Mouse (Mus musculus): ENCODE data around the gene Padi1. TPM values are rescaled to one million over a fixed set of nuclear protein-coding genes. Genes with fewer than 3 reads are reported as not detected.

Gene Padi1
- total and polyA plus RNA-seq, 2 experiments: not detected

DNA sequence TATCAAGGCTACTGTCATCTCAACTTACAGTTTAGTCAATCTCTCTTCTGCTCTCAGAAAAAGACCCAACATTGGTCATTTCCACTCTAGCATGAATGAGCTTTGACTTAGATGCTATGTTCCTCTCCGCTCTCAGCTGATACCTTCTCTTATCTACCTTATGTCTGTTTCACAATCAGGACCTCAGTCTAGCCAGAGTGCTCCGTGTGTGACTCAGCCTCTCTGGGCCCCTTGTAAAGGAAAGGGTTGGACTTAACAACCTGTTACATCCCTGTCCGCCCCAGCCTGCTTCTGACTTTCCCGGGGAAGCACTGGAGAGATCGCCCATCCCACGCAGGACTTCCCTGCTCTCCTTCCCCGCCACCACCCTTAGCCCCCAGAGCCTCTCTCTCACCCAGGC, 53.0 kb downstream of the Padi1 start:
- no peak for TF ChIP-seq POLR2A (IDR thresholded peaks at IDR 0.05; ENCODE audit: extremely low read depth, insufficient read depth, low read length)
- TF ChIP-seq CTCF (IDR thresholded peaks at IDR 0.05; ENCODE audit: low read depth, low read length): no peak
- no peak for DNase-seq (ENCODE audit: extremely low read depth, low read depth, low spot score)
- Histone ChIP-seq H3K79me2 (ENCODE audit: control insufficient read depth, insufficient read depth, low read length) (no peaks in the 10 kb centered on the region), H3K4me1 (ENCODE audit: control insufficient read depth, insufficient read depth, low read length) (no peaks in the 10 kb centered on the region), H3K36me3 (ENCODE audit: control insufficient read depth, insufficient read depth, low read length) (no peaks in the 10 kb centered on the region), H3K27ac (replicated peaks; ENCODE audit: insufficient read depth, low read depth, low read length) (no peak overlapping the region), H3K4me3 (ENCODE audit: insufficient read depth, low read depth, low read length) (no peak overlapping the region), H3K27me3 (ENCODE audit: control insufficient read depth, insufficient read depth, low read length) (no peaks in the 10 kb centered on the region), H3K9ac (ENCODE audit: low read depth, low read length) (no peak overlapping the region)
- 81% methylated on average over 7 of the region's 7 CpGs for WGBS

DNA sequence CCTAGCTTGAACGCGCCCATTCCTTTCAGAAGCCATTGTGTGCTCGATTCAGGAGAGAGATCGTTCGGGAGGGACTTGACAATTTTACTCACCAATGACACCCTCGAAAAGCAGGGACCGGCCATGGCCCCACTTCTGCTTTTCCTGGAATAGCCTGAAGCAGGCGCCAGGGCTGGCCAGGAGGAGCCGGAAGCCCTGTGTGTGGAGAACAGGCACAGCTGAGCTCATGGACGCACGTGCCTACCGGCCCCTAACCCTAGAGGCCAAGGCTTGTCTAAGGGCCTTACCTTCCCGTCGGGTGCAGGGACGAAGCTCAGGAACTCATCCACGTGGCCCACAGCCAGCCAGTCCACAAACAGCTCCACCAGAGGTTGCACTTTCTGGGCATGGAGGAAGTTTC, 54.5 kb downstream of the Padi1 start:
- 80% methylated on average over 16 of the region's 16 CpGs for WGBS
- TF ChIP-seq POLR2A (IDR thresholded peaks at IDR 0.05; ENCODE audit: extremely low read depth, insufficient read depth, low read length) (no peak), CTCF (IDR thresholded peaks at IDR 0.05; ENCODE audit: low read depth, low read length) (no peak)
- no peak overlapping the region for H3K9ac ChIP-seq (ENCODE audit: low read depth, low read length)

DNA sequence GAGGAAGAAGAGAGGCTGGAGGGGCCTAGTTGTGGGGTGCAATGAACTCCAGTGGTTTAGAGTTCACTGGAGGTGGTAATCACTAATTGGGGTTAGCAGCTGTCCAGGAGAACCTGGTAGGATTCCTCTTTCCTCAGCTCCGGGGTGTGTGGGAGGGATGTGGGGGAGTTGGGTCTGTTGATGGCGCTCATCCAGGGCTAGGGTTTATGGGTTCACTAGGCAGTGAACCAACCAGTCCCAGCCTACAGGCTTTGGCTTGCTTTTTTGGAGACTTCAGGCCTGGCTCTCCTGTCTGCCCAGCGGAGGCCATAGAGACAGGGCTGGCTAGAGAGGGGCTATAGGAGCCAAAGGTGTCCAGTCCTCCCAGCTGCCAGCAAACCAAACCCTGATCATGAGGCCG, 55.6 kb downstream of the Padi1 start:
- TF ChIP-seq POLR2A (IDR thresholded peaks at IDR 0.05; ENCODE audit: extremely low read depth, insufficient read depth, low read length) (no peak), CTCF (IDR thresholded peaks at IDR 0.05; ENCODE audit: low read depth, low read length) (no peak)

More for the DNA sequence above, 54.5 kb downstream of the Padi1 start:
- no peak for DNase-seq (ENCODE audit: extremely low read depth, low read depth, low spot score)
- Histone ChIP-seq H3K79me2 (ENCODE audit: control insufficient read depth, insufficient read depth, low read length) (no peaks in the 10 kb centered on the region), H3K4me3 (ENCODE audit: insufficient read depth, low read depth, low read length) (no peak overlapping the region), H3K27ac (replicated peaks; ENCODE audit: insufficient read depth, low read depth, low read length) (no peak overlapping the region), H3K36me3 (ENCODE audit: control insufficient read depth, insufficient read depth, low read length) (no peaks in the 10 kb centered on the region), H3K27me3 (ENCODE audit: control insufficient read depth, insufficient read depth, low read length) (no peaks in the 10 kb centered on the region), H3K4me1 (ENCODE audit: control insufficient read depth, insufficient read depth, low read length) (no peaks in the 10 kb centered on the region)

DNA sequence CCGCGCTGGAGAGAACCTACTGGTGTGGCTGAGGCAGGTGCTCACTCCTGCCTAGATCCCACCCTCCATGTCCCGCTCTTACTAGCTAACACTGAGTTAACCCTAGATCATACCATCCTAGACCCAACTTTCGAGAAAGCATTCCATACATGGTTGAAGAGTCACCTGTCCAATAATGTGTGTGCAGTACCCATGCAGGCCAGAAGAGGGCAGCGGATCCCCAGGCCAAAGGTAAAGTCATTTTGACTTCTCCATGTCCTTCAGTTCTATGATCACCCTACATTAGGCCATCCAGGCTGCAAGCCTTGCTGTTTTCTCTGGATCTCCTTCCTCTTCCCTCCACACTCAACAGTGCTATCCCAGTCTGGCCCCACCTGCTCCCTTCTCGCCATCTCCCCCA, 56.6 kb downstream of the Padi1 start:
- 62% methylated on average over 6 of the region's 6 CpGs for WGBS

More for the DNA sequence above, 55.6 kb downstream of the Padi1 start:
- WGBS: 87% methylated on average over 4 of the region's 4 CpGs
- H3K4me3 ChIP-seq (ENCODE audit: insufficient read depth, low read depth, low read length): no peak overlapping the region
- no peaks in the 10 kb centered on the region for H3K79me2 ChIP-seq (ENCODE audit: control insufficient read depth, insufficient read depth, low read length)
- H3K27me3 ChIP-seq (ENCODE audit: control insufficient read depth, insufficient read depth, low read length): no peaks in the 10 kb centered on the region
- no peak for DNase-seq (ENCODE audit: extremely low read depth, low read depth, low spot score)
- no peaks in the 10 kb centered on the region for H3K4me1 ChIP-seq (ENCODE audit: control insufficient read depth, insufficient read depth, low read length)
- no peaks in the 10 kb centered on the region for H3K36me3 ChIP-seq (ENCODE audit: control insufficient read depth, insufficient read depth, low read length)
- H3K9ac ChIP-seq (ENCODE audit: low read depth, low read length): no peak overlapping the region
- H3K27ac ChIP-seq (replicated peaks; ENCODE audit: insufficient read depth, low read depth, low read length): no peak overlapping the region

DNA sequence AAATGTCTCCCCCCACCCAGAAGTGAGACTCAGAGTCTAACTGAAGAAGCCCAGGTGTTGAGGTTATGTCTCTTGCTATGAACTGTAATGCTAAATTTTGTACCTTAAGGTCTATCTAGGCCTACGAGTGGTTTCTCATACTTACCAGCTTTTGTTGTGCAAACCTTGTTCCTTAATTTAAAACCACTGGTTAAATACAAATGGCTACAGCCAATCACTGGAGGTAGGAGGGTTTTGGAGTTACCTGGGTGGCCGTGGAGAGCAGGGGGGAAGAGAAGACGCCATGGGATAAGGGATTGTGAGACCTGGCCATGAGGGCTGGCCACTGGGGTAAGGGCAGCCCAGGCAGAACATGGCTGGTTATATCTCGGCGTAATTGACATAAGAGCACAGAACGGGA, 57.3 kb downstream of the Padi1 start:
- H3K27me3 ChIP-seq (ENCODE audit: control insufficient read depth, insufficient read depth, low read length): no peaks in the 10 kb centered on the region
- DNase-seq (ENCODE audit: extremely low read depth, low read depth, low spot score): no peak
- no peak for TF ChIP-seq CTCF (IDR thresholded peaks at IDR 0.05; ENCODE audit: low read depth, low read length)
- no peak for TF ChIP-seq POLR2A (IDR thresholded peaks at IDR 0.05; ENCODE audit: extremely low read depth, insufficient read depth, low read length)
- H3K4me3 ChIP-seq (ENCODE audit: insufficient read depth, low read depth, low read length): no peak overlapping the region
- no peaks in the 10 kb centered on the region for H3K4me1 ChIP-seq (ENCODE audit: control insufficient read depth, insufficient read depth, low read length)
- no peak overlapping the region for H3K27ac ChIP-seq (replicated peaks; ENCODE audit: insufficient read depth, low read depth, low read length)
- H3K9ac ChIP-seq (ENCODE audit: low read depth, low read length): no peak overlapping the region
- 83% methylated on average over 6 of the region's 6 CpGs for WGBS
- H3K36me3 ChIP-seq (ENCODE audit: control insufficient read depth, insufficient read depth, low read length): no peaks in the 10 kb centered on the region
- no peaks in the 10 kb centered on the region for H3K79me2 ChIP-seq (ENCODE audit: control insufficient read depth, insufficient read depth, low read length)

More for the DNA sequence above, 56.6 kb downstream of the Padi1 start:
- Histone ChIP-seq H3K36me3 (ENCODE audit: control insufficient read depth, insufficient read depth, low read length) (no peaks in the 10 kb centered on the region), H3K27ac (replicated peaks; ENCODE audit: insufficient read depth, low read depth, low read length) (no peak overlapping the region), H3K4me1 (ENCODE audit: control insufficient read depth, insufficient read depth, low read length) (no peaks in the 10 kb centered on the region), H3K9ac (ENCODE audit: low read depth, low read length) (no peak overlapping the region), H3K79me2 (ENCODE audit: control insufficient read depth, insufficient read depth, low read length) (no peaks in the 10 kb centered on the region), H3K4me3 (ENCODE audit: insufficient read depth, low read depth, low read length) (no peak overlapping the region), H3K27me3 (ENCODE audit: control insufficient read depth, insufficient read depth, low read length) (no peaks in the 10 kb centered on the region)
- peak; percentile 3 for DNase-seq (ENCODE audit: extremely low read depth, low read depth, low spot score)
- TF ChIP-seq CTCF (IDR thresholded peaks at IDR 0.05; ENCODE audit: low read depth, low read length) (peak; percentile 75), POLR2A (IDR thresholded peaks at IDR 0.05; ENCODE audit: extremely low read depth, insufficient read depth, low read length) (no peak)

DNA sequence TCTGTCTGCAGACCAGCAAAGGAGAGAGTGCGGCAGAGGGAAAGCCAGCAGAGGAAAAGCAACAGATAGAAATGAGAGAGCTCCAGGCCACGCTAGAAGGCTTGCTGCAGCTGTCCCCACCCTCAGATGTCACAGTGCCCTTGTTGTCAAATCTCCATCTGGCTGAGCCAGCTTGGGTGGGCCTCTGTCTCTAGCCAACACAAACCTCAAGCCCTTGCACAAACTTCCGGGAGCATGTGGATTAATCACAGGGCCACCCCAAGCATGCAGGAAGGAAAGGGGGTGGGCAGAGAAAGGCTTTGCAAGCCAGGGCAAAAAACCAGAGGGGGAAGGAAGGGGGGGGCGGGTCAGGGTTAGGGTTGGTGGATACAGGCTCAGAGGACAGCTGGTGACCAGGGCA, 58.2 kb downstream of the Padi1 start:
- TF ChIP-seq CTCF (IDR thresholded peaks at IDR 0.05; ENCODE audit: low read depth, low read length) (no peak), POLR2A (IDR thresholded peaks at IDR 0.05; ENCODE audit: extremely low read depth, insufficient read depth, low read length) (no peak)
- Histone ChIP-seq H3K9ac (ENCODE audit: low read depth, low read length) (no peak overlapping the region), H3K27ac (replicated peaks; ENCODE audit: insufficient read depth, low read depth, low read length) (no peak overlapping the region), H3K36me3 (ENCODE audit: control insufficient read depth, insufficient read depth, low read length) (no peaks in the 10 kb centered on the region), H3K4me1 (ENCODE audit: control insufficient read depth, insufficient read depth, low read length) (no peaks in the 10 kb centered on the region), H3K4me3 (ENCODE audit: insufficient read depth, low read depth, low read length) (no peak overlapping the region), H3K79me2 (ENCODE audit: control insufficient read depth, insufficient read depth, low read length) (no peaks in the 10 kb centered on the region), H3K27me3 (ENCODE audit: control insufficient read depth, insufficient read depth, low read length) (no peaks in the 10 kb centered on the region)
- DNase-seq (ENCODE audit: extremely low read depth, low read depth, low spot score): peak; percentile 13
- 80% methylated on average over 4 of the region's 4 CpGs for WGBS
